Comparison of ENCODE assay signal across 23 mouse cellular contexts in the genomic region with DNA sequence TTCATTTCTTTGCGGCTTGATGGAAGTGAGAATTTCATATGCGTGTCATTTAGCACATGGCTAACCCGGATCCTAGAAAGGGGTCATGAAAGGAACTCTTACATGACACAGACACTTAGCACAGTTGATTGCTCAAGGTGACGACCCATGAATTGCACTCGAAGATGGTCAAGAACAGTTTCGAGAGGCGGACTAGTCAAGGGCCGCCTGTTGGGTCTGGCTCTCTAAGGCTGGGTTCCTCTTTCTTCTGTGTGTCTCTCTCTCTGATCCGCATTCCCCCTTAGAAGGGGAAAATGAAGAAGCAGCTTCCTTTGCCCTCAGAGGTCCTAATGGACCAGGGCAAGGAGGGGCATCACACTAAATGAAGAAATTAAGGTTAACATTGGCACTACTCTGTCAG.
"Had no signal": no experiment of that assay in that cellular context is flagged by ENCODE, and none has a peak within 500 bp of the region (broad histone marks: within the 10 kb centered on the region; RNA-seq: fewer than 3 reads in every experiment).

No protein-coding gene starts in this region.

- H3K4me2 ChIP-seq: intestine, embryonic 15.5 days; limb, embryonic 13.5 days; liver, embryonic 13.5 days; lung, embryonic 14.5 days; midbrain, embryonic 13.5 days; neural tube, embryonic 13.5 days had no signal

- DNase-seq: kidney, adult 11 months; kidney, adult 9 months; kidney, postnatal 14 days; kidney, postnatal 4 days; liver, embryonic 13.5 days; lung, embryonic 14.5 days; lung, postnatal 10 days; lung, postnatal 36 days; retina, postnatal 1 day; right cerebral cortex, postnatal 25 days; spleen, adult 18-20 months; thymus, adult 2 months; thymus, postnatal 14 days; thymus, postnatal 4 days had no signal

- H3K36me3 ChIP-seq: intestine, embryonic 15.5 days; limb, embryonic 10.5 days; limb, embryonic 13.5 days; liver, embryonic 13.5 days had no signal

- H3K4me3 ChIP-seq: intestine, embryonic 15.5 days; limb, embryonic 10.5 days; limb, embryonic 13.5 days; liver, embryonic 13.5 days; megakaryocyte, embryonic 14.5 days; midbrain, embryonic 10.5 days; midbrain, embryonic 13.5 days; myocyte; neural tube, embryonic 13.5 days had no signal

- H3K27ac ChIP-seq: intestine, embryonic 15.5 days; limb, embryonic 10.5 days; limb, embryonic 13.5 days; liver, embryonic 13.5 days; midbrain, embryonic 10.5 days; midbrain, embryonic 13.5 days; neural tube, embryonic 13.5 days had no signal

- ATAC-seq: intestine, embryonic 15.5 days; midbrain, embryonic 13.5 days; midbrain, embryonic 16.5 days had no signal

- H3K9me3 ChIP-seq: intestine, embryonic 15.5 days; limb, embryonic 10.5 days; limb, embryonic 13.5 days; liver, embryonic 13.5 days; megakaryocyte, embryonic 14.5 days; midbrain, embryonic 10.5 days; midbrain, embryonic 13.5 days; neural tube, embryonic 13.5 days had no signal

- H3K27me3 ChIP-seq: intestine, embryonic 15.5 days; limb, embryonic 13.5 days; liver, embryonic 13.5 days; megakaryocyte, embryonic 14.5 days; midbrain, embryonic 13.5 days; neural tube, embryonic 13.5 days had no signal

- H3K9ac ChIP-seq: intestine, embryonic 15.5 days; limb, embryonic 13.5 days; liver, embryonic 13.5 days; lung, embryonic 14.5 days; midbrain, embryonic 13.5 days; neural tube, embryonic 13.5 days had no signal

- H3K4me1 ChIP-seq: intestine, embryonic 15.5 days had no signal
